Mouse (Mus musculus): ENCODE measurements around the gene Cd6. TPM values are rescaled to one million over a fixed set of nuclear protein-coding genes. Genes with fewer than 3 reads are reported as not detected.

Gene Cd6
- 0.09 and 0.14 TPM in 2 replicates for polyA plus RNA-seq (2015; fragmentation: Nextera tagmentation; extraction: Ambion mirVana)

GRCm38 (mm10) chr19:10829436-10830175 lies at the start of gene Cd6:
Gene Cd6, minus strand, starts transcription at chr19:10830058.
- 81% methylated on average over 16 of the region's 16 CpGs for WGBS
- Histone ChIP-seq H3K27me3 (replicated peaks) (no peaks in the 10 kb centered on the region), H3K9ac (no peak within 1 kb of the TSS), H3K4me1 (peaks cover 5% of the 10 kb centered on the region; the same call in 1 of the 2 replicates), H3K4me2 (no peak within 1 kb of the TSS), H3K27ac (replicated peaks) (no peak within 1 kb of the TSS), H3K36me3 (no peaks in the 10 kb centered on the region), H3K9me3 (no peaks in the 10 kb centered on the region), H3K4me3 (no peak within 1 kb of the TSS)
- ATAC-seq (ENCODE audit: extremely low read depth, insufficient number of reproducible peaks, low FRiP score, low TSS enrichment): no peak

GRCm38 (mm10) chr19:10878201-10878837 lies 48.5 kb upstream of the Cd6 start:
- 83% methylated on average over 7 of the region's 7 CpGs for WGBS
- Histone ChIP-seq H3K4me3 (no peak overlapping the region), H3K36me3 (peaks cover 17% of the 10 kb centered on the region), H3K4me1 (peaks cover 30% of the 10 kb centered on the region), H3K9ac (no peak overlapping the region), H3K27ac (replicated peaks) (no peak overlapping the region), H3K9me3 (peaks cover 1% of the 10 kb centered on the region; the same call in 1 of the 2 replicates), H3K27me3 (replicated peaks) (no peaks in the 10 kb centered on the region), H3K4me2 (no peak overlapping the region)
- no peak for ATAC-seq (ENCODE audit: extremely low read depth, insufficient number of reproducible peaks, low FRiP score, low TSS enrichment)

GRCm38 (mm10) chr19:10871328-10871961 lies 41.6 kb upstream of the Cd6 start:
- H3K4me1 ChIP-seq: peaks cover 24% of the 10 kb centered on the region
- H3K9me3 ChIP-seq: no peaks in the 10 kb centered on the region
- no peak overlapping the region for H3K4me3 ChIP-seq
- no peak overlapping the region for H3K4me2 ChIP-seq
- H3K27me3 ChIP-seq (replicated peaks): no peaks in the 10 kb centered on the region
- no peak overlapping the region for H3K9ac ChIP-seq
- peaks cover 43% of the 10 kb centered on the region for H3K36me3 ChIP-seq
- no peak overlapping the region for H3K27ac ChIP-seq (replicated peaks)
- WGBS: 73% methylated on average over 14 of the region's 14 CpGs
- ATAC-seq (ENCODE audit: extremely low read depth, insufficient number of reproducible peaks, low FRiP score, low TSS enrichment): no peak

GRCm38 (mm10) chr19:10870676-10871075 lies 40.8 kb upstream of the Cd6 start:
- 0 out of 2 replicates have a peak overlapping the region, but pooled peaks have one; percentile 2 for H3K27ac ChIP-seq (replicated peaks)
- no peak overlapping the region for H3K4me3 ChIP-seq
- peaks cover 50% of the 10 kb centered on the region for H3K36me3 ChIP-seq
- H3K27me3 ChIP-seq (replicated peaks): no peaks in the 10 kb centered on the region
- WGBS: 88% methylated on average over 3 of the region's 3 CpGs
- H3K4me1 ChIP-seq: peaks cover 24% of the 10 kb centered on the region
- H3K4me2 ChIP-seq: no peak overlapping the region
- no peak for ATAC-seq (ENCODE audit: extremely low read depth, insufficient number of reproducible peaks, low FRiP score, low TSS enrichment)
- H3K9me3 ChIP-seq: no peaks in the 10 kb centered on the region
- H3K9ac ChIP-seq: no peak overlapping the region

- no peaks in the 10 kb centered on the region for H3K9me3 ChIP-seq
- peaks cover 57% of the 10 kb centered on the region for H3K36me3 ChIP-seq
- no peaks in the 10 kb centered on the region for H3K27me3 ChIP-seq (replicated peaks)
- peaks cover 24% of the 10 kb centered on the region for H3K4me1 ChIP-seq
- peak within 1 kb of the TSS; percentile 94 for H3K9ac ChIP-seq
- H3K4me2 ChIP-seq: peak within 1 kb of the TSS; percentile 81
- ATAC-seq (ENCODE audit: extremely low read depth, insufficient number of reproducible peaks, low FRiP score, low TSS enrichment): 0 out of 2 replicates have a peak, but pooled peaks have one; percentile 2
- peak within 1 kb of the TSS; percentile 86 for H3K4me3 ChIP-seq
- H3K27ac ChIP-seq (replicated peaks): peak within 1 kb of the TSS; percentile 69
- WGBS: 6% methylated on average over 8 of the region's 8 CpGs
Measured at GRCm38 (mm10) chr19:10869886-10870527, 40.1 kb upstream of the Cd6 start, which contains the start of gene Tmem132a. Gene Tmem132a, minus strand, starts transcription at chr19:10869940.

- H3K9me3 ChIP-seq: no peaks in the 10 kb centered on the region
- peaks cover 24% of the 10 kb centered on the region for H3K4me1 ChIP-seq
- peaks cover 62% of the 10 kb centered on the region for H3K36me3 ChIP-seq
- H3K9ac ChIP-seq: peak overlapping the region; percentile 94
- H3K4me2 ChIP-seq: peak overlapping the region; percentile 81
- peak overlapping the region; percentile 86 for H3K4me3 ChIP-seq
- under 1% methylated on average over 42 of the region's 43 CpGs for WGBS
- ATAC-seq (ENCODE audit: extremely low read depth, insufficient number of reproducible peaks, low FRiP score, low TSS enrichment): peak; percentile 73; the same call in 1 of the 2 replicates
- H3K27ac ChIP-seq (replicated peaks): peak overlapping the region; percentile 69
- H3K27me3 ChIP-seq (replicated peaks): no peaks in the 10 kb centered on the region
Measured at GRCm38 (mm10) chr19:10869241-10869885, 39.5 kb upstream of the Cd6 start.

- Histone ChIP-seq H3K4me1 (peaks cover 24% of the 10 kb centered on the region), H3K36me3 (peaks cover 62% of the 10 kb centered on the region), H3K9ac (peak overlapping the region; percentile 94), H3K27ac (replicated peaks) (no peak overlapping the region), H3K4me3 (peak overlapping the region; percentile 86), H3K4me2 (peak overlapping the region; percentile 81), H3K9me3 (no peaks in the 10 kb centered on the region), H3K27me3 (replicated peaks) (no peaks in the 10 kb centered on the region)
- ATAC-seq (ENCODE audit: extremely low read depth, insufficient number of reproducible peaks, low FRiP score, low TSS enrichment): no peak
- under 1% methylated on average over 17 of the region's 17 CpGs for WGBS
Measured at GRCm38 (mm10) chr19:10868623-10869141, 38.8 kb upstream of the Cd6 start.

GRCm38 (mm10) chr19:10867946-10868622 lies 38.2 kb upstream of the Cd6 start:
- Histone ChIP-seq H3K4me2 (peak overlapping the region; percentile 81), H3K4me1 (peaks cover 24% of the 10 kb centered on the region), H3K9me3 (no peaks in the 10 kb centered on the region), H3K27me3 (replicated peaks) (no peaks in the 10 kb centered on the region), H3K36me3 (peaks cover 62% of the 10 kb centered on the region), H3K4me3 (peak overlapping the region; percentile 86), H3K27ac (replicated peaks) (no peak overlapping the region), H3K9ac (peak overlapping the region; percentile 94)
- no peak for ATAC-seq (ENCODE audit: extremely low read depth, insufficient number of reproducible peaks, low FRiP score, low TSS enrichment)
- 45% methylated on average over 5 of the region's 5 CpGs for WGBS

GRCm38 (mm10) chr19:10866351-10866750 lies 36.5 kb upstream of the Cd6 start:
- Histone ChIP-seq H3K9me3 (no peaks in the 10 kb centered on the region), H3K36me3 (peaks cover 62% of the 10 kb centered on the region), H3K4me3 (no peak overlapping the region), H3K4me1 (peaks cover 24% of the 10 kb centered on the region), H3K27ac (replicated peaks) (no peak overlapping the region), H3K27me3 (replicated peaks) (no peaks in the 10 kb centered on the region), H3K4me2 (no peak overlapping the region), H3K9ac (no peak overlapping the region)
- 88% methylated on average over 13 of the region's 13 CpGs for WGBS
- ATAC-seq (ENCODE audit: extremely low read depth, insufficient number of reproducible peaks, low FRiP score, low TSS enrichment): no peak

- Histone ChIP-seq H3K9ac (peak overlapping the region; percentile 28; the same call in 1 of the 2 replicates), H3K4me1 (no peaks in the 10 kb centered on the region), H3K9me3 (no peaks in the 10 kb centered on the region), H3K36me3 (peaks cover 87% of the 10 kb centered on the region), H3K4me2 (no peak overlapping the region), H3K27me3 (replicated peaks) (no peaks in the 10 kb centered on the region), H3K27ac (replicated peaks) (no peak overlapping the region), H3K4me3 (no peak overlapping the region)
- 36% methylated on average over 22 of the region's 22 CpGs for WGBS
- no peak for ATAC-seq (ENCODE audit: extremely low read depth, insufficient number of reproducible peaks, low FRiP score, low TSS enrichment)
Measured at GRCm38 (mm10) chr19:10860072-10860497, 30.2 kb upstream of the Cd6 start.
